Mouse (Mus musculus) testis, adult 2 months (tissue): ENCODE measurements around the gene Tanc1. TPM values are rescaled to one million over a fixed set of nuclear protein-coding genes. Genes with fewer than 3 reads are reported as not detected.

Experiments
- H3K27ac ChIP-seq: fragments of 200-500 bp; 2 replicates; pipeline ENCODE4 v1.5.1; 2012; ENCODE audit warnings: low read depth, low read length; ENCODE audit not compliant: control insufficient read depth, insufficient read depth
- H3K27me3 ChIP-seq: fragments of 200-500 bp; 2 replicates; pipeline ENCODE4 v1.6.1; 2012; ENCODE audit warnings: mild to moderate bottlenecking, low read length, moderate library complexity; ENCODE audit not compliant: control insufficient read depth, insufficient read depth
- H3K36me3 ChIP-seq: fragments of 200-500 bp; 2 replicates; pipeline ENCODE4 v1.6.1; 2012; ENCODE audit warnings: mild to moderate bottlenecking, low read length; ENCODE audit not compliant: control insufficient read depth, insufficient read depth
- H3K4me1 ChIP-seq: fragments of 200-500 bp; 2 replicates; pipeline ENCODE4 v1.6.1; 2012; ENCODE audit warnings: low read length; ENCODE audit not compliant: control insufficient read depth, insufficient read depth
- H3K4me3 ChIP-seq: fragments of 200-500 bp; 2 replicates; pipeline ENCODE4 v1.5.1; 2012; ENCODE audit warnings: low read depth, mild to moderate bottlenecking, low read length, moderate library complexity, mixed read lengths; ENCODE audit not compliant: control insufficient read depth
- CTCF ChIP-seq: fragments of 200-500 bp; IDR thresholded peaks from 2 replicates; pipeline ENCODE4 v1.5.1; 2012; ENCODE audit warnings: low read depth, mild to moderate bottlenecking, inconsistent platforms, low read length, moderate library complexity; ENCODE audit not compliant: control insufficient read depth, insufficient read depth, insufficient replicate concordance
- POLR2A ChIP-seq: fragments of 200-500 bp; IDR thresholded peaks from 2 replicates; pipeline ENCODE4 v1.6.1; 2012; ENCODE audit warnings: low read depth, mild to moderate bottlenecking, inconsistent platforms, low read length, moderate library complexity; ENCODE audit not compliant: control insufficient read depth
- polyA plus RNA-seq: library from polyadenylated mRNA; depleted of rRNA; stranded (reverse); fragments of >200 nt; gene quantifications from 2 replicates; pipeline ENCODE4 v1.2.3, GENCODE M21; 2012

Tanc1 gene
- polyA plus RNA-seq, 1 experiment = 7.0 TPM

DNA sequence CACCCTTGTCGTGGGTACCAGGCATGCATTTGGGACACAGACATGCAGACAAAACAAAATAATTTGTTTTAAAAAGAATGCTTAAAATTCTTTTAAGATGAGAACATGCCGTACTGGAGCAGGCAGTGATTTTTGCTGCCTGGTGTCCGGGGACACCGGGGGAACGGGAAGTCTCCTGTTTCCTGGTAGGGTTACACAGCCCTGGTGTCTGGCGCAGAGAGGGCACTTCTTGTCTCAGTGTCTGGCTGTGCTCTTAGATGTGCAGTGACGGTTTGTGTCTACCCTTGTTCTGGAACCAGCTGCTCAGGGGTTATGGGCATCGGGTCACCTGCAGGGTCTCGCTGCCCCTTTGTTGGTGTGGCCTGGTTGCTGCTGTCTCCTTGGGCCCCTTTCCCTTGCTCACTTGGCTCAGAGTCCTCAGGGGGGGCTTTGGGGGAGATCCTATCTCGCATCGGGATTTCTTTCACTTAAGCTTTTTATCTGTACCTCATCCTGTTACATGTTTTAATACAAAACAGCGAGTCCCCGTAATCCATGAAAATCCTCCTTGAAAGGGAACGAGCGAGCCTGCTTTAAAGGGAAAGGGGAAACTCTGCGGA lies 187.2 kb downstream of the Tanc1 start:
- TF ChIP-seq POLR2A (no peak), CTCF (no peak)
- Histone ChIP-seq H3K4me1 (no peaks in the 10 kb centered on the region), H3K27me3 (no peaks in the 10 kb centered on the region), H3K4me3 (no peak overlapping the region), H3K36me3 (no peaks in the 10 kb centered on the region), H3K27ac (peak overlapping the region; percentile 63; the same call in 1 of the 2 replicates)

DNA sequence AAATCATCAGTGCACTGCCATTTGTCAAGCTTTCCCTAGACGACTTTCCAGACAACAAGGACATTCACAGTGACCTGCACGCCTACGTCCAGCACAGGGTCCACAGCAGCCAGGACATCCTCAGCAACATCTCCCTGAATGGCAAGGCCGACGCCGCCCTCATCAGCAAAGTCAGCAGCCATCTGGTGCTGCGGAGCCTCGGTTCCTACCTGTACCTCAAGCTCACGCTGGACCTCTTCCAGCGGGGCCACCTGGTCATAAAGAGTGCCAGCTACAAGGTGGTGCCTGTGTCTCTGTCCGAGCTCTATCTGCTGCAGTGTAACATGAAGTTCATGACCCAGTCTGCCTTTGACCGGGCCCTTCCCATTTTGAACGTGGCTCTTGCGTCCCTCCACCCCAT lies 187.7 kb downstream of the Tanc1 start:
- Histone ChIP-seq H3K27ac (peak overlapping the region; percentile 23; the same call in 1 of the 2 replicates), H3K36me3 (no peaks in the 10 kb centered on the region), H3K4me1 (no peaks in the 10 kb centered on the region), H3K27me3 (no peaks in the 10 kb centered on the region), H3K4me3 (no peak overlapping the region)
- no peak for TF ChIP-seq CTCF
- no peak for TF ChIP-seq POLR2A

- H3K4me3 ChIP-seq = no peak overlapping the region
- H3K4me1 ChIP-seq = no peaks in the 10 kb centered on the region
- H3K27ac ChIP-seq = no peak overlapping the region
- no peaks in the 10 kb centered on the region for H3K36me3 ChIP-seq
- H3K27me3 ChIP-seq = no peaks in the 10 kb centered on the region
- TF ChIP-seq POLR2A (no peak), CTCF (no peak)
These were observed 188.8 kb downstream of the Tanc1 start for GRCm38 (mm10) chr2:59800481-59801266.

- TF ChIP-seq POLR2A (no peak), CTCF (no peak)
- H3K36me3 ChIP-seq = no peaks in the 10 kb centered on the region
These were observed 191.0 kb downstream of the Tanc1 start for GRCm38 (mm10) chr2:59802722-59803387.

DNA sequence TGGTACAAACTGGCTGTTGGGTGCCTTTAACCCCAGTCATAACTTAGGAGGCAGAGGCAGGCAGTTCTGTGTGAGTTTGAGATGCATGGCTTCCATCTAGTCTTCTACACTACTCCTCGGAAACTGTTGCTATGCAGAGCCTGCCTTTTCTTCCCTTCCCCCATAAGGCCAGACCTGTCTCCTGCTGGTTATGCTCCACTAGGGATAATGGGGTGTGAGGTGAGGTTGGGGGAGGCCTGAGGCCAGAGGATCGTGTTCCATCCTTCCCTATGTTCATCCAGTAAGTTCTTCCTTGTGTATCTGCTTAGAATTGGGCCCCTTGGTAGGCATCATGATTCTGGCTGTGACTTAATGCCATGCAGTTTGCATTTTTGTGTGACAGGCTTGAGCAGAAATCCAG lies 193.8 kb downstream of the Tanc1 start:
- Histone ChIP-seq H3K27ac (no peak overlapping the region), H3K27me3 (no peaks in the 10 kb centered on the region), H3K4me3 (no peak overlapping the region), H3K36me3 (no peaks in the 10 kb centered on the region), H3K4me1 (no peaks in the 10 kb centered on the region)
- TF ChIP-seq POLR2A (no peak), CTCF (no peak)

More at GRCm38 (mm10) chr2:59802722-59803387, 191.0 kb downstream of the Tanc1 start:
- no peak overlapping the region for H3K4me3 ChIP-seq
- no peaks in the 10 kb centered on the region for H3K4me1 ChIP-seq
- no peak overlapping the region for H3K27ac ChIP-seq
- H3K27me3 ChIP-seq = no peaks in the 10 kb centered on the region

DNA sequence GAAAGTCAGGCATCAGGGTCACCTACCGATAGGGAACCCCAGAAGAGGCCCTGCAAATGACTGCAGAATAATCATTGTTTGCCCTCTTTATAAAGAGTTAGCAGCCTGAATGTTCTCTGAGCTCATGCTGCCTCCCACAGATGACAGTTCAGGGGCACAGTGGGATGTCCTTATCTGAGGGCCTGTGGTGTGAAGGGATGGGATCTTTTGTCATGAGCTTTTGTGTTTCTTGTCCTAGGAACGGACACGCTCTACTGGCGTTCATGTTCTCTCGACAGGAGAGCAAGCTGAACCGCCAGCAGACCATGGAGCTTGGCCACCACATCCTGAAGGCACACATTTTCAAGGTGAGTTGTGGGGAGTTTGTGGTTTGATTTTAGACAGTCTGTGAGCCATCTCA lies 194.2 kb downstream of the Tanc1 start:
- H3K27ac ChIP-seq = no peak overlapping the region
- TF ChIP-seq POLR2A (no peak), CTCF (no peak)
- no peaks in the 10 kb centered on the region for H3K27me3 ChIP-seq
- no peak overlapping the region for H3K4me3 ChIP-seq
- H3K36me3 ChIP-seq = no peaks in the 10 kb centered on the region
- no peaks in the 10 kb centered on the region for H3K4me1 ChIP-seq

GRCm38 (mm10) chr2:59808608-59809007 lies 196.8 kb downstream of the Tanc1 start:
- Histone ChIP-seq H3K36me3 (no peaks in the 10 kb centered on the region), H3K4me3 (no peak overlapping the region), H3K27ac (no peak overlapping the region), H3K27me3 (no peaks in the 10 kb centered on the region), H3K4me1 (no peaks in the 10 kb centered on the region)
- TF ChIP-seq POLR2A (no peak), CTCF (no peak)
